In genomic region chr2:149991506-149991905, GRCm38 (mm10) we compare ENCODE assay signal across 28 mouse cellular contexts.
DNase-seq lines count a peak whose midpoint lies in the region; ATAC-seq lines count a peak whose summit lies in the region.
"Had no signal": no experiment of that assay in that cellular context is flagged by ENCODE, and none has a peak within 500 bp of the region (broad histone marks: within the 10 kb centered on the region; RNA-seq: fewer than 3 reads in every experiment).

No protein-coding gene starts in this region.

- no peak overlapping the region for H3K4me3 ChIP-seq in forebrain, embryonic 11.5 days (ENCODE audit: low read depth, low read length)
- no peak overlapping the region for H3K4me3 ChIP-seq in forebrain, embryonic 15.5 days
- no peak overlapping the region for H3K4me3 ChIP-seq in midbrain, embryonic 13.5 days (replicated peaks)
- no peak overlapping the region for H3K4me3 ChIP-seq in midbrain, embryonic 15.5 days
- H3K4me3 ChIP-seq in neural tube, embryonic 13.5 days = no peak overlapping the region
- H3K4me3 ChIP-seq: embryonic facial prominence, embryonic 13.5 days; embryonic facial prominence, embryonic 15.5 days; erythroblast, embryonic 14.5 days; forebrain, embryonic 10.5 days; forebrain, embryonic 13.5 days had no signal

- no peak overlapping the region for H3K9ac ChIP-seq in forebrain, embryonic 11.5 days (ENCODE audit: low read length)
- no peak overlapping the region for H3K9ac ChIP-seq in forebrain, embryonic 15.5 days (replicated peaks)
- H3K9ac ChIP-seq in midbrain, embryonic 13.5 days (replicated peaks) = no peak overlapping the region
- no peak overlapping the region for H3K9ac ChIP-seq in midbrain, embryonic 15.5 days
- no peak overlapping the region for H3K9ac ChIP-seq in neural tube, embryonic 13.5 days
- H3K9ac ChIP-seq: embryonic facial prominence, embryonic 13.5 days; embryonic facial prominence, embryonic 15.5 days; forebrain, embryonic 13.5 days had no signal

- H3K9me3 ChIP-seq in forebrain, embryonic 11.5 days (ENCODE audit: control insufficient read depth, low read length) = no peaks in the 10 kb centered on the region
- H3K9me3 ChIP-seq in forebrain, embryonic 15.5 days = no peaks in the 10 kb centered on the region
- H3K9me3 ChIP-seq in midbrain, embryonic 13.5 days = no peaks in the 10 kb centered on the region
- H3K9me3 ChIP-seq in midbrain, embryonic 15.5 days = no peaks in the 10 kb centered on the region
- H3K9me3 ChIP-seq in neural tube, embryonic 13.5 days = no peaks in the 10 kb centered on the region
- H3K9me3 ChIP-seq: embryonic facial prominence, embryonic 13.5 days; embryonic facial prominence, embryonic 15.5 days; forebrain, embryonic 10.5 days; forebrain, embryonic 13.5 days had no signal

- no peaks in the 10 kb centered on the region for H3K27me3 ChIP-seq in forebrain, embryonic 11.5 days (ENCODE audit: control insufficient read depth, insufficient read depth, low read length)
- no peaks in the 10 kb centered on the region for H3K27me3 ChIP-seq in forebrain, embryonic 15.5 days
- no peaks in the 10 kb centered on the region for H3K27me3 ChIP-seq in midbrain, embryonic 13.5 days
- H3K27me3 ChIP-seq in midbrain, embryonic 15.5 days (replicated peaks) = no peaks in the 10 kb centered on the region
- H3K27me3 ChIP-seq in neural tube, embryonic 13.5 days = no peaks in the 10 kb centered on the region
- H3K27me3 ChIP-seq: embryonic facial prominence, embryonic 13.5 days; embryonic facial prominence, embryonic 15.5 days; forebrain, embryonic 13.5 days; Patski had no signal

- no peak for DNase-seq in forebrain, embryonic 11.5 days (ENCODE audit: low spot score)
- DNase-seq in neural tube, embryonic 10.5 days (ENCODE audit: extremely low spot score, low spot score) = no peak
- DNase-seq in brain, adult 2 months (ENCODE audit: low read depth, low spot score) = peak; percentile 21
- DNase-seq in frontal cortex, postnatal 36 days (ENCODE audit: low spot score in 2 of 2) = no peak
- DNase-seq: adrenal gland, adult 8-10 months; adrenal gland, postnatal 14 days; adrenal gland, postnatal 36 days; B cell, adult 2 months; cerebellum, adult 11 months; cerebellum, adult 18-20 months; cerebellum, adult 8-10 months; cerebellum, adult 9-11 months; cerebellum, postnatal 14 days; cerebellum, postnatal 36 days; embryo, embryonic 11 days had no signal

- no peaks in the 10 kb centered on the region for H3K4me1 ChIP-seq in forebrain, embryonic 11.5 days (replicated peaks; ENCODE audit: control insufficient read depth, insufficient read depth, low read length)
- no peaks in the 10 kb centered on the region for H3K4me1 ChIP-seq in forebrain, embryonic 15.5 days
- H3K4me1 ChIP-seq in midbrain, embryonic 13.5 days (replicated peaks) = 0 out of 2 replicates have a peak, but pooled peaks cover 2% of the 10 kb centered on the region
- no peaks in the 10 kb centered on the region for H3K4me1 ChIP-seq in midbrain, embryonic 15.5 days
- peaks cover 5% of the 10 kb centered on the region for H3K4me1 ChIP-seq in neural tube, embryonic 13.5 days (replicated peaks)
- H3K4me1 ChIP-seq: embryonic facial prominence, embryonic 13.5 days; embryonic facial prominence, embryonic 15.5 days; forebrain, embryonic 13.5 days had no signal

- ATAC-seq in forebrain, embryonic 11.5 days (replicated peaks; ENCODE audit: low FRiP score) = 0 out of 2 replicates have a peak, but pooled peaks have one; percentile 31
- no peak for ATAC-seq in forebrain, embryonic 15.5 days (replicated peaks)
- 0 out of 2 replicates have a peak, but pooled peaks have one; percentile 53 for ATAC-seq in midbrain, embryonic 13.5 days
- ATAC-seq in midbrain, embryonic 15.5 days (replicated peaks) = no peak
- 0 out of 2 replicates have a peak, but pooled peaks have one; percentile 51 for ATAC-seq in neural tube, embryonic 13.5 days (ENCODE audit: low read depth)
- ATAC-seq: activated CD4-positive, CD25-positive, alpha-beta regulatory T cell, adult 4 months; CD4-positive, CD25-positive, alpha-beta regulatory T cell, adult 4 months; forebrain, embryonic 13.5 days; Patski had no signal

- no peak overlapping the region for H3K4me2 ChIP-seq in forebrain, embryonic 11.5 days (ENCODE audit: low read depth, low read length, severe bottlenecking)
- no peak overlapping the region for H3K4me2 ChIP-seq in forebrain, embryonic 15.5 days (replicated peaks)
- H3K4me2 ChIP-seq in midbrain, embryonic 13.5 days (replicated peaks) = no peak overlapping the region
- H3K4me2 ChIP-seq in midbrain, embryonic 15.5 days = no peak overlapping the region
- no peak overlapping the region for H3K4me2 ChIP-seq in neural tube, embryonic 13.5 days
- H3K4me2 ChIP-seq: embryonic facial prominence, embryonic 13.5 days; embryonic facial prominence, embryonic 15.5 days; forebrain, embryonic 13.5 days had no signal

- no peak overlapping the region for H3K27ac ChIP-seq in forebrain, embryonic 11.5 days (ENCODE audit: low read depth, low read length)
- no peak overlapping the region for H3K27ac ChIP-seq in forebrain, embryonic 15.5 days (replicated peaks)
- no peak overlapping the region for H3K27ac ChIP-seq in midbrain, embryonic 13.5 days
- H3K27ac ChIP-seq in midbrain, embryonic 15.5 days = no peak overlapping the region
- H3K27ac ChIP-seq in neural tube, embryonic 13.5 days (replicated peaks) = peak overlapping the region; percentile 46; the same call in 1 of the 2 replicates
- H3K27ac ChIP-seq: embryonic facial prominence, embryonic 13.5 days; embryonic facial prominence, embryonic 15.5 days; forebrain, embryonic 10.5 days; forebrain, embryonic 13.5 days had no signal

- H3K36me3 ChIP-seq in forebrain, embryonic 11.5 days (ENCODE audit: control insufficient read depth, insufficient read depth, low read length) = no peaks in the 10 kb centered on the region
- H3K36me3 ChIP-seq in forebrain, embryonic 15.5 days = no peaks in the 10 kb centered on the region
- no peaks in the 10 kb centered on the region for H3K36me3 ChIP-seq in midbrain, embryonic 13.5 days
- no peaks in the 10 kb centered on the region for H3K36me3 ChIP-seq in midbrain, embryonic 15.5 days (replicated peaks)
- no peaks in the 10 kb centered on the region for H3K36me3 ChIP-seq in neural tube, embryonic 13.5 days
- H3K36me3 ChIP-seq: embryonic facial prominence, embryonic 13.5 days; embryonic facial prominence, embryonic 15.5 days; forebrain, embryonic 10.5 days; G1E had no signal

- 35% methylated on average over 2 of the region's 2 CpGs for WGBS in forebrain, embryonic 11.5 days
- WGBS in forebrain, embryonic 15.5 days = 18% methylated on average over 2 of the region's 2 CpGs
- WGBS in midbrain, embryonic 13.5 days = 35% methylated on average over 2 of the region's 2 CpGs
- WGBS in midbrain, embryonic 15.5 days = 23% methylated on average over 2 of the region's 2 CpGs
- 29% methylated on average over 2 of the region's 2 CpGs for WGBS in neural tube, embryonic 13.5 days

Comparison
In these comparisons a context has a peak if more than half of its experiments do, and no peak if none do; other contexts are left out.
1. ATAC-seq: peak in forebrain, embryonic 11.5 days (single experiment), midbrain, embryonic 13.5 days (single experiment) and neural tube, embryonic 13.5 days (single experiment); none in forebrain, embryonic 15.5 days (single experiment) and midbrain, embryonic 15.5 days (single experiment).